Mouse (Mus musculus): ENCODE measurements around the gene Pcnx2.

The Pcnx2 gene

DNA sequence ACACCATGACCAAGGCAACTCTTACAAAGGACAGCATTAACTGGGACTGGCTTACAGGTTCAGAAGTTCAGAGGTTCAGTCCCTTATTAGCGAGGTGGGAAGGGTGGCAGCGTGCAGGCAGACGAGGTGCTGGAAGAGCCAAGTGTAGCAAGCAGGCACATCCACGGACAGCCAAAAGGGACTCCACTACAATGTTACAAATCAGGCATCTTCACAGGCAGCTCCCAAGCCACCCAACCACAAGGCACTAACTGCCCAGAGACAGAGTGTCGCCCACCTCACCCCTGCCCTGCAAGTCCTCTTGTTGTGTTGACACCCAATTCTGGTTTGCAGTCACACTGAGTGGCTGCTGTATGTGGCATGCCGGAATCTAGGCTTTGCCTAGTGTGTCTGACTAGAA is 193.7 kb downstream of the Pcnx2 start:
- DNase-seq (ENCODE audit: low spot score): no peak

DNA sequence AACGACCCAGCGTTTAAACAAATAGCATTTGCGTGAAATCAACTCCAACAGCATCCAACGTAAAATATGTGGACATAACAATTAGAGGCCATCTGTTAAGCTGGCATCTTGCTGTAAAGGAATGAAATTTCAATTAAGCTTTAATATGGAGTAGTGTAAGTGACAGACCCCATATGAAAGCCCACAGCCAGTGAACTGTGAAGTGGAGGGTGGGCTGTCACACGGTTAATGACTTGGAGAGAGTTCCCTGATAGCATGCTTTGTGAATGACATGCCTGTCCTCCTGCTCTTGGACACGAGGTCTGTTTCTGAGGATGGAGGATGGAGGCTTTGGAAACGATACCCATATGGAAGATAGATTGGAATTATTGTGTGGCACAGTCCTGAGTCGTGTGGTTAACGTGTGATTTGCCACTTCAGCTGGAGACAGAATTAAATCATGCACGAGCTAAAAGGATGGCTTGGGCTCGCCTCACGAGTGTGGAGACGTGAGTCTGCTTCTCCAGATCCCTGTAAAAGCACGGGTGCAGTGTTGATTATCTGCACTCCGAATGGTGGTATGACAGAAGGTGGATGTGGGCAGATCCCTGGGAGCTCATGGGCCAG is 195.1 kb downstream of the Pcnx2 start:
- DNase-seq (ENCODE audit: low spot score): no peak
